Mouse (Mus musculus): Measurements from ENCODE around the gene Olfr313.
"Not testable (repeated sequence)": the region's sequence is repeated elsewhere in the genome, so short reads cannot be mapped to it uniquely, and the experiment has no call there.

The Olfr313 gene

DNA sequence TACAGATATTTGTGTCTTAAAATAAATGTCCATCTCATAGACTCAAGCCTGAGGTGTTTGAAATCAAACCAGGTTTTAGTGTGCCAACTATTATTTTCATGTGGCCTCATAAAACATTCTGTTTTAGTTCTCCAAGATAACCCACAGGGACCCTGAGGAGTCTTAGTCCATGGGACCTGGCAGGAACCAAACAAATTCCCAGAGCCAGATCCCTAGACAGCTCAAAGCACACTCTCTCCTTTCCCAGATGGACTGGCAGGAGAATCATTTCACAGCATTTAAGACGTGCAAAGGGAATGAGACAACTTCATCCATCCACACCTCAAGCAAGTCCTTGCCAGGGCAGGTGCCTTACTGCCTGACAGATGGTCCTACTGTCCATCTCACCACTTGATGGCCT lies at the start of gene Olfr313:
TSS of gene Olfr313 (plus strand) at position 301 of the 400 bp plus-strand sequence.
- not testable (repeated sequence) for DNase-seq (ENCODE audit: low spot score)

- no peak for DNase-seq (ENCODE audit: low spot score)
These were observed 41.9 kb upstream of the Olfr313 start, which contains the start of gene Olfr315 for GRCm38 (mm10) chr11:58772888-58773287. Gene Olfr315 (plus strand): TSS chr11:58773188.

DNA sequence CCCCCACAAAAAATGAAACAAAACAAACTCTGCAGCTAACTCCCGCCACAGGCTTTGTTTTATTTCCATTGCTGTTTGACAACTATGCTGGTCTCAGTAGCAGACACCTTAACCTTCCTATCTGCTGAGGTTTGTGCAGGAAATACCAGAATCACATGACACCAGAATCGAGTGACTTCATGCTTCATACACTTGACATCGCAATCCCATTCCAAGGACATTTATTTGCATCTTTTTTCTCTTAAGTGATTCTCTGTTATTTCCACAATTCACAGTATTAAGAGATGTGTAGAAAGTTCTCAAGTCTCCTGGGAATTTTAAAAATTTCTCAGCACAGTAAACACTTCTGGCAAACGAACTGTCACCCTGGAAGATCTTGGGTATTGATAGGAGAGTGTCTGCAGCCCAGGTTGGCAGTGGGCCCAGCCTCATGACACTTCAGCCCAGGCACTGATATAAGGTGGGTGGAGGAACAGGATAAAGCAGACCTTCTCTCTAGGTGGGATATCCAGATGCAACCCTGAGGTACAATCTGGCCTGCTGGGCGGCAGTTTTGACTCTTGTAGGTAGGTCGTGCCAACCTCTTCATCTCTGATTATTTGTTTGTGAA lies 32.2 kb upstream of the Olfr313 start, which contains the start of gene Olfr314:
TSS of gene Olfr314 (plus strand) at position 473 of the 610 bp plus-strand sequence.
- no peak for DNase-seq (ENCODE audit: low spot score)

- no peak for DNase-seq (ENCODE audit: low spot score)
These were observed 30.6 kb upstream of the Olfr313 start for GRCm38 (mm10) chr11:58784182-58784581.

DNA sequence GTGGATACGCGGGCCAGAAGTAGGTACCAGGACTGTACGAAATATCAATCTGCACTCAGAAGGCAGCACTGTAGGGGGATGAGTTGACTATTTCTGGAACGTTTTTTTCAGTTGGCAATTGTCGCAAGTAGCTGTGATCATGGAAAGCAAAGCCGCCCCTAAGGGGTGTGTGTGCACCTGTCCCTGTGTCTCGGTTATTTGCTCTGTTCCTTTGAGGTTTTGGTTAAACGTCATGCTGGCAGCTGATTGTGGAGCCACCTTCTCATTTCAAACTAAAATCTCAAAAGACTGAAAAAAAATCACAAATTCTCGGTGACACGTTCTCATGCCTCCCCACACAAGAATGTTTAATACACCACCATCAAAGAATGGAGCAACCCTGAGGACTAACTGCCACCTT lies 27.1 kb upstream of the Olfr313 start:
- DNase-seq (ENCODE audit: low spot score): no peak

GRCm38 (mm10) chr11:58788346-58788745 lies 26.5 kb upstream of the Olfr313 start:
- no peak for DNase-seq (ENCODE audit: low spot score)

- no peak for DNase-seq (ENCODE audit: low spot score)
These were observed 25.3 kb upstream of the Olfr313 start for GRCm38 (mm10) chr11:58789532-58789931.

- DNase-seq (ENCODE audit: low spot score): no peak
These were observed 24.7 kb upstream of the Olfr313 start for GRCm38 (mm10) chr11:58790053-58790452.

DNA sequence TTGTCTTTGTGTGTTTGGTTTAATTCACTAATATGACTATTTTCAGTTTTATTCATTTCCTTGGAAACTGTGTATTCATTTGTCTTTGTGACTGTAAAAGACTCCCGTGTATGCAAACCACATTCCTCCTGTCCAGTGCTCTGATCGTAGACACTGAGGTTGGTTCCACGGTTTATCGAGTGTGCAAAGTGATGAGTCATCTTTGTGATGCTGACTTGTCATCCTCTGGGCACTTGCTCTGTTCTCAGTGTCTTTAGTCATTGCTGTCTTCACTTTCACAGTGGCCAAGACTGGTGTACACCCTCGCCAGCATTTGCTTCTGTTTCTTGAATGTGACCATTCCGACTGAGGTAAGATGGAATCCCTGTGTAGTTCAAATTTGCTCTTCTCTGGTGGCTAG lies 24.2 kb upstream of the Olfr313 start:
- DNase-seq (ENCODE audit: low spot score): no peak

- DNase-seq (ENCODE audit: low spot score): no peak
These were observed 18.9 kb upstream of the Olfr313 start for GRCm38 (mm10) chr11:58795856-58796255.

GRCm38 (mm10) chr11:58796850-58797249 lies 17.9 kb upstream of the Olfr313 start:
- no peak for DNase-seq (ENCODE audit: low spot score)

- DNase-seq (ENCODE audit: low spot score): no peak
These were observed 15.1 kb upstream of the Olfr313 start for GRCm38 (mm10) chr11:58799747-58800146.

- peak; percentile 79 for DNase-seq (ENCODE audit: low spot score)
These were observed 13.1 kb upstream of the Olfr313 start, which contains the start of gene Fam183b for GRCm38 (mm10) chr11:58801558-58802228. Gene Fam183b (minus strand): TSS chr11:58801960.

- DNase-seq (ENCODE audit: low spot score): no peak
These were observed 10.9 kb upstream of the Olfr313 start for GRCm38 (mm10) chr11:58803871-58804270.

GRCm38 (mm10) chr11:58804393-58804792 lies 10.4 kb upstream of the Olfr313 start:
- no peak for DNase-seq (ENCODE audit: low spot score)

- no peak for DNase-seq (ENCODE audit: low spot score)
These were observed 2.8 kb upstream of the Olfr313 start for GRCm38 (mm10) chr11:58812001-58812400.

- no peak for DNase-seq (ENCODE audit: low spot score)
These were observed 876 bp downstream of the Olfr313 start for GRCm38 (mm10) chr11:58815676-58816075.

DNA sequence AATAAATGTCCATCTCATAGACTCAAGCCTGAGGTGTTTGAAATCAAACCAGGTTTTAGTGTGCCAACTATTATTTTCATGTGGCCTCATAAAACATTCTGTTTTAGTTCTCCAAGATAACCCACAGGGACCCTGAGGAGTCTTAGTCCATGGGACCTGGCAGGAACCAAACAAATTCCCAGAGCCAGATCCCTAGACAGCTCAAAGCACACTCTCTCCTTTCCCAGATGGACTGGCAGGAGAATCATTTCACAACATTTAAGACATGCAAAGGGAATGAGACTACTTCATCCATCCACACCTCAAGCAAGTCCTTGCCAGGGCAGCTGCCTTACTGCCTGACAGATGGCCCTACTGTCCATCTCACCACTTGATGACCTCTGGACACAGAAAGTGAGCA lies 14.1 kb downstream of the Olfr313 start, which contains the start of gene Olfr312:
TSS of gene Olfr312 (plus strand) at position 301 of the 400 bp plus-strand sequence.
- DNase-seq (ENCODE audit: low spot score): not testable (repeated sequence)

DNA sequence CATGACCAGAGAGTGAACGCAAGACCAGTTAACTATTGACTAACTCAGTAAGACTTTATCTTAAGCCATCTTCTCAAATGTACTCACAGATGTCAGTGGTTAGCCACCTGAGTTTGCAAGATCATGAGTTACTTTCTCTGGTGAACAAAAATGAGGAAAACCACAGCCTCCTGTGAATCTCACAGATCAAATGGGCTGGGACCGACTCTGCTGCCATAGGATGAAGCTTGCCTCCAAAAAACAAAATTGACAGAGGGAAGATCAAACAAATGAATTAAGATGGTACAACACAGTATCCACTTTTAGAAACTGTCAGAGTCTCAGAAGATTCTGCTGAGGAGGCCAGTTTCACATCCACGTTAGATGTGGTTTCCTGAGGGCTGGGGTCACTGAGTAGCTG lies 15.0 kb downstream of the Olfr313 start:
- no peak for DNase-seq (ENCODE audit: low spot score)

DNA sequence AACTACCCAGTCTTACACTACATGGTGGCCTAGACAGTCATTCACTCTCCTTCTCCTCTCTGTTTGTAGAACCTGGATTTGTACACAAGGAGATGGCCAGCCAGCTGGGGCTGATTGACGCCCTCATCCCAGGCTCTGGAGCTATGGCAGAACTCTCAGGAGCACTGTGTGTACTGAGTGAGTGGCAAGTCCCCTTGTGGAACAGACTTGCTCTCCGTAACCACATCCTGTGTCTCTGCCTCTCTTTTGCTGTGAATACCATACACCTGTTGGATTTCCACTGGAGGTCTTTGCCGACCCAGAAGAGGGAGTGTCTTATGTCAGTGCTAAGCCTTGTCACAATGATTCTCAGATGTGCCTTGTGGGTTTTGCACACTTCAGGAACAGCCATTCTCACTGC lies 17.7 kb downstream of the Olfr313 start:
- not testable (repeated sequence) for DNase-seq (ENCODE audit: low spot score)

- DNase-seq (ENCODE audit: low spot score): not testable (repeated sequence)
These were observed 24.2 kb downstream of the Olfr313 start, which contains the start of gene Olfr311 for GRCm38 (mm10) chr11:58838951-58839350. Gene Olfr311 (plus strand): TSS chr11:58839251.

DNA sequence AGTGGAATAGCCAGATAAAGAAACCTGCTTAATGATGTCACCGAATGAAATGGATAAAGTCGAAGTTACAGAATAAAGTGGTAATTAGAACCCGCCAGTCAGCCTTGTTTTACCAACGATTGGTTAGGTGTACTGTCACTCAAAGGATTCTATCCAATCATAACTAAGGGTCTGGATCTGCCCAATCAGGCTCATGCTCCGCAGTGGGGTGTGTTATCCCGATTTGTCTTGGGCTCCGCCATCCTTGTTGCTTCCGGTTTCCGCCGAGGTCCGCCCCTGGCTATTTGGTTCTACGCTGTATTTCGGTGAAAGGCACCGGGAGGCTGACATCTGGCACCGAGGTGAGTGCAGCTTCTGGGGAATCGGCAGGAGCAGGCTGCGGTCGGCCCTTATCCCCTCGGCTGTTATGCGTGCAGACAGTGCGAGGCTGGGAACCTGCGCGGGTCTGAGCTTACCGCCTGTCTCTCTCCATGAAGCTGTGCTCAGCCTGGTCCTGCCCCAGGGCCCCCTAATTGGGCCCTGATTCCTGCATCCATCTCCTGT lies 32.2 kb downstream of the Olfr313 start, which contains the start of gene Gm12258:
TSS of gene Gm12258 (plus strand) at position 240 of the 543 bp plus-strand sequence.
- peak; percentile 98 for DNase-seq (ENCODE audit: low spot score)

GRCm38 (mm10) chr11:58847636-58848035 lies 32.8 kb downstream of the Olfr313 start:
- DNase-seq (ENCODE audit: low spot score): no peak

Data from embryo, embryonic 10 days (tissue).